Mouse (Mus musculus) forebrain, embryonic 16.5 days (tissue): ENCODE data around the gene Parpbp. TPM values are rescaled to one million over a fixed set of nuclear protein-coding genes. Genes with fewer than 3 reads are reported as not detected.
A peak's percentile ranks its signal among the peaks of the same experiment; 100 is the strongest.

Experiments used
- ATAC-seq: fragments of 200-750 bp; cut with Nextera tagmentation; 2 replicates; pipeline ENCODE4 v1.8.0; 2017; ENCODE audit warnings: mild to moderate bottlenecking, moderate library complexity
- H3K27ac ChIP-seq: fragments of 300-500 bp; sonication (generic); 2 replicates; pipeline ENCODE4 v1.5.1; 2014; ENCODE audit warnings: low read length, control low read depth
- H3K27me3 ChIP-seq: fragments of 300-500 bp; sonication (generic); replicated peaks from 2 replicates; pipeline ENCODE4 v1.6.1; 2014; ENCODE audit warnings: low read length; ENCODE audit not compliant: control insufficient read depth, insufficient read depth
- H3K36me3 ChIP-seq: fragments of 300-500 bp; sonication (generic); 2 replicates; pipeline ENCODE4 v1.6.1; 2014; ENCODE audit not compliant: control insufficient read depth, insufficient read depth
- H3K4me1 ChIP-seq: fragments of 300-500 bp; sonication (generic); replicated peaks from 2 replicates; pipeline ENCODE4 v1.6.1; 2014; ENCODE audit warnings: low read length; ENCODE audit not compliant: control insufficient read depth, insufficient read depth
- H3K4me2 ChIP-seq: fragments of 300-500 bp; sonication (generic); 2 replicates; pipeline ENCODE4 v1.6.1; 2014; ENCODE audit warnings: mild to moderate bottlenecking, low read length, control low read depth
- H3K4me3 ChIP-seq: fragments of 300-500 bp; sonication (generic); replicated peaks from 2 replicates; pipeline ENCODE4 v1.5.1; 2014; ENCODE audit warnings: mild to moderate bottlenecking, low read length, control low read depth
- H3K9ac ChIP-seq: fragments of 300-500 bp; sonication (generic); replicated peaks from 2 replicates; pipeline ENCODE4 v1.6.1; 2014; ENCODE audit warnings: low read depth, low read length, control low read depth
- H3K9me3 ChIP-seq: fragments of 300-500 bp; sonication (generic); 2 replicates; pipeline ENCODE4 v1.6.1; 2016; ENCODE audit warnings: low read length; ENCODE audit not compliant: control insufficient read depth
- WGBS: fragments of 180-500 bp; shearing (Covaris S2); extraction: QIAGEN DNeasy Blood & Tissue Kit; methylation state at CpG from one replicate; pipeline ENCODE4 v1.1.7; 2014; 5-methylcytosine and 5-hydroxymethylcytosine counted together
- polyA plus RNA-seq: library from polyadenylated mRNA; unstranded; fragments of >200 nt; fragmentation: Nextera tagmentation; extraction: Ambion mirVana; gene quantifications from 2 replicates; pipeline ENCODE4 v1.2.1, GENCODE M21; 2015

Gene Parpbp
- polyA plus RNA-seq: 4.1 and 4.6 TPM in 2 replicates

GRCm38 (mm10) chr10:88146707-88147477 lies at the start of gene Parpbp, which contains the start of gene Nup37:
TSS of gene Parpbp (minus strand) at chr10:88146941.
TSS of gene Nup37 (plus strand) at chr10:88146992.
- Histone ChIP-seq H3K36me3 (peaks cover 4% of the 10 kb centered on the region; the same call in 1 of the 2 replicates), H3K4me1 (peaks cover 16% of the 10 kb centered on the region), H3K4me3 (peak within 1 kb of the TSS; percentile 97), H3K4me2 (peak within 1 kb of the TSS; percentile 94), H3K9me3 (no peaks in the 10 kb centered on the region), H3K9ac (peak within 1 kb of the TSS; percentile 89), H3K27me3 (no peaks in the 10 kb centered on the region), H3K27ac (no peak within 1 kb of the TSS)
- peak; percentile 99 for ATAC-seq
- under 1% methylated on average over 53 of the region's 53 CpGs for WGBS

GRCm38 (mm10) chr10:88167438-88168077 lies 20.8 kb upstream of the Parpbp start:
- H3K27ac ChIP-seq: no peak overlapping the region
- no peak overlapping the region for H3K9ac ChIP-seq
- H3K4me3 ChIP-seq: no peak overlapping the region
- ATAC-seq: no peak
- H3K27me3 ChIP-seq: no peaks in the 10 kb centered on the region
- H3K4me1 ChIP-seq: no peaks in the 10 kb centered on the region
- no peaks in the 10 kb centered on the region for H3K9me3 ChIP-seq
- no peak overlapping the region for H3K4me2 ChIP-seq
- 81% methylated on average over 7 of the region's 7 CpGs for WGBS
- no peaks in the 10 kb centered on the region for H3K36me3 ChIP-seq

GRCm38 (mm10) chr10:88166158-88166557 lies 19.4 kb upstream of the Parpbp start:
- no peak for ATAC-seq
- Histone ChIP-seq H3K4me3 (no peak overlapping the region), H3K36me3 (no peaks in the 10 kb centered on the region), H3K27me3 (no peaks in the 10 kb centered on the region), H3K4me2 (no peak overlapping the region), H3K4me1 (no peaks in the 10 kb centered on the region), H3K9me3 (no peaks in the 10 kb centered on the region), H3K9ac (no peak overlapping the region), H3K27ac (no peak overlapping the region)
- WGBS: 80% methylated on average over 3 of the region's 3 CpGs

GRCm38 (mm10) chr10:88162676-88163075 lies 15.9 kb upstream of the Parpbp start:
- no peak overlapping the region for H3K27ac ChIP-seq
- H3K4me1 ChIP-seq: no peaks in the 10 kb centered on the region
- H3K4me2 ChIP-seq: no peak overlapping the region
- 78% methylated on average over 5 of the region's 5 CpGs for WGBS
- no peak overlapping the region for H3K9ac ChIP-seq
- ATAC-seq: no peak
- H3K9me3 ChIP-seq: no peaks in the 10 kb centered on the region
- H3K36me3 ChIP-seq: no peaks in the 10 kb centered on the region
- no peak overlapping the region for H3K4me3 ChIP-seq
- no peaks in the 10 kb centered on the region for H3K27me3 ChIP-seq

- Histone ChIP-seq H3K4me3 (no peak overlapping the region), H3K27me3 (no peaks in the 10 kb centered on the region), H3K36me3 (no peaks in the 10 kb centered on the region), H3K9me3 (no peaks in the 10 kb centered on the region), H3K27ac (no peak overlapping the region), H3K4me1 (no peaks in the 10 kb centered on the region), H3K4me2 (no peak overlapping the region), H3K9ac (no peak overlapping the region)
- WGBS: 86% methylated on average over 2 of the region's 2 CpGs
- no peak for ATAC-seq
Measured at GRCm38 (mm10) chr10:88162096-88162495, 15.4 kb upstream of the Parpbp start.

- whole genome bisulfite sequencing: 92% methylated on average over 6 of the region's 6 CpGs
- Histone ChIP-seq H3K27ac (no peak overlapping the region), H3K9me3 (no peaks in the 10 kb centered on the region), H3K4me2 (no peak overlapping the region), H3K9ac (no peak overlapping the region), H3K36me3 (peaks cover 17% of the 10 kb centered on the region), H3K27me3 (no peaks in the 10 kb centered on the region), H3K4me1 (peaks cover 4% of the 10 kb centered on the region; the same call in 1 of the 2 replicates), H3K4me3 (no peak overlapping the region)
- no peak for ATAC-seq
Measured at GRCm38 (mm10) chr10:88151658-88152057, 4.9 kb upstream of the Parpbp start.

GRCm38 (mm10) chr10:88150381-88150780 lies 3.6 kb upstream of the Parpbp start:
- ATAC-seq: no peak
- WGBS: 85% methylated on average over 4 of the region's 4 CpGs
- Histone ChIP-seq H3K9ac (no peak overlapping the region), H3K36me3 (peaks cover 17% of the 10 kb centered on the region), H3K4me1 (peaks cover 13% of the 10 kb centered on the region), H3K4me2 (no peak overlapping the region), H3K27me3 (no peaks in the 10 kb centered on the region), H3K4me3 (no peak overlapping the region), H3K27ac (no peak overlapping the region), H3K9me3 (no peaks in the 10 kb centered on the region)

- Histone ChIP-seq H3K27ac (no peak overlapping the region), H3K4me2 (peak overlapping the region; percentile 94), H3K9ac (peak overlapping the region; percentile 89), H3K9me3 (no peaks in the 10 kb centered on the region), H3K36me3 (peaks cover 4% of the 10 kb centered on the region; the same call in 1 of the 2 replicates), H3K4me1 (peaks cover 16% of the 10 kb centered on the region), H3K27me3 (no peaks in the 10 kb centered on the region), H3K4me3 (peak overlapping the region; percentile 97)
- ATAC-seq: no peak
- 15% methylated on average over 7 of the region's 7 CpGs for WGBS
Measured at GRCm38 (mm10) chr10:88146187-88146586, 554 bp downstream of the Parpbp start.

- 97% methylated on average over 16 of the region's 16 CpGs for WGBS
- H3K27ac ChIP-seq: no peak overlapping the region
- no peak overlapping the region for H3K4me2 ChIP-seq
- no peaks in the 10 kb centered on the region for H3K9me3 ChIP-seq
- H3K9ac ChIP-seq: no peak overlapping the region
- no peaks in the 10 kb centered on the region for H3K36me3 ChIP-seq
- no peak overlapping the region for H3K4me3 ChIP-seq
- H3K4me1 ChIP-seq: no peaks in the 10 kb centered on the region
- ATAC-seq: no peak
- no peaks in the 10 kb centered on the region for H3K27me3 ChIP-seq
Measured at GRCm38 (mm10) chr10:88135630-88136029, 11.1 kb downstream of the Parpbp start.
